Mouse (Mus musculus) common myeloid progenitor, adult 5-6 weeks (primary cell): Measurements from ENCODE around the gene Spata17. TPM values are rescaled to one million over a fixed set of nuclear protein-coding genes. Genes with fewer than 3 reads are reported as not detected.

Source experiments
- ATAC-seq: replicated peaks from 2 replicates; pipeline ENCODE4 v1.8.0; 2016; ENCODE audit warnings: low read depth, mild to moderate bottlenecking, moderate TSS enrichment, inconsistent platforms; ENCODE audit not compliant: poor library complexity, severe bottlenecking
- total RNA-seq: library from RNA; stranded (forward); fragments of 200-1000, 187-1606 nt; gene quantifications from 2 replicates; pipeline ENCODE4 v1.2.3, GENCODE M21; 2017

Gene Spata17
- total RNA-seq, 1 experiment from 2014 or later: 0.64 TPM

GRCm38 (mm10) chr1:187011601-187012000, 203.7 kb downstream of the Spata17 start:
- no peak for ATAC-seq

DNA sequence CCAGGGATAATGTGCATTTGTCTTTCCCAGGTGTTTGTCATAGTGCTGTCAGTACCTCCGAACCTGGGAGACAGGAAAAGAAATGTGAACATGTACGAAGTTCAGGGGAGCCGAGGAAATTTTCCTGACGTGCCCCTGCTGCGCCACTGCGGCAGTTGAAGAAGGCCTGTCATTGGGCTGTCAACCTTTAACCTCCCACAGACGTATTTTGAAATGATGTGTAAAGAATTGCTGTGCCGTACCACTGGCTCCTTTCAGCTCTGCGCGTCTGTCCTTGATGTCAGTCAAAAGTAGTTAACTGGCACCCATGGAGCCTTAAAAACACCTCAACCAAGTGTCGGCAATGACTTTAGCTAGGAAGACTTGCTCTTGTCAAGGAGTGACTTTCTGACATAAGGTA, 205.2 kb downstream of the Spata17 start:
- ATAC-seq: no peak

DNA sequence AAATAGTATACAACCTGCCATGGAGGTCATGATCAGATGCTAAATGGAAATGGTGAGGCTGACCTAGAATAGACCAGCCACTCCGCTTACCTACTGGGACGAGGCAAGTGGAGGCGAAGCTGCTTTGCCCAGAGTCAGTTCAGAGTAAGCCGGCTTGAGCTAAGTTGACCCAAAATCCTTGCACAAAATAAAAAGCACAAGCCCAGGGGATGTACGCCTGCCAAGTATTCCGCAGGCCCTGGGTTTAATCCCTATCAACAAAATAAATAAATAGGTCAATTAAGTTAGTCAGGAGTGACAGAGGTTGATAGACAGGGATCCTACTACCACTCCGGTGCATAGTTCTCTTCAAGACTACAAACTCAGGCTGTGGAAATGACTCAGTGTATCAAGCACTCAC, 207.0 kb downstream of the Spata17 start:
- ATAC-seq: no peak

GRCm38 (mm10) chr1:187006227-187006925, 208.9 kb downstream of the Spata17 start:
- ATAC-seq: no peak

- no peak for ATAC-seq
Measured at GRCm38 (mm10) chr1:187004306-187004705, 211.0 kb downstream of the Spata17 start.

DNA sequence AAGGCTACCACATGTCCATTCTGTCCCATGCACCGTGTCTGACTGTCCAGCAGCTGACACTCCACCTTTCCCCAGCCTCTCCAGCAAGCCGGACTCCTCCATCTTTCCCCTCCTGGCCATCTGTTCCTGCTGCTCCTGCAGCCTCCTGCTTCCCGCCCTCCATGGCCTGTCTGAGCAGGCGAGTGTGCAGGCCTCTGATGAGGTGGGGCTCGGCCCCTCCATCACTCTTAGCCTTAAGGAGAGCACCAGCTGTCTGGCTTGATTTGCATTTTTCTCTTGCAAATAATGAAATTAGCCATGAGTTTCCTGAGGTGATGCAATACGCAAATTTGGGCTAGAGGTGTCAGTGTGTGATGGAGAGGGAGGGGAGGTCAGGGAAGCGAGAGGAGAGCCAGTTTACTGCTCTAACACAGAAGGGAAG, 211.8 kb downstream of the Spata17 start:
- no peak for ATAC-seq

DNA sequence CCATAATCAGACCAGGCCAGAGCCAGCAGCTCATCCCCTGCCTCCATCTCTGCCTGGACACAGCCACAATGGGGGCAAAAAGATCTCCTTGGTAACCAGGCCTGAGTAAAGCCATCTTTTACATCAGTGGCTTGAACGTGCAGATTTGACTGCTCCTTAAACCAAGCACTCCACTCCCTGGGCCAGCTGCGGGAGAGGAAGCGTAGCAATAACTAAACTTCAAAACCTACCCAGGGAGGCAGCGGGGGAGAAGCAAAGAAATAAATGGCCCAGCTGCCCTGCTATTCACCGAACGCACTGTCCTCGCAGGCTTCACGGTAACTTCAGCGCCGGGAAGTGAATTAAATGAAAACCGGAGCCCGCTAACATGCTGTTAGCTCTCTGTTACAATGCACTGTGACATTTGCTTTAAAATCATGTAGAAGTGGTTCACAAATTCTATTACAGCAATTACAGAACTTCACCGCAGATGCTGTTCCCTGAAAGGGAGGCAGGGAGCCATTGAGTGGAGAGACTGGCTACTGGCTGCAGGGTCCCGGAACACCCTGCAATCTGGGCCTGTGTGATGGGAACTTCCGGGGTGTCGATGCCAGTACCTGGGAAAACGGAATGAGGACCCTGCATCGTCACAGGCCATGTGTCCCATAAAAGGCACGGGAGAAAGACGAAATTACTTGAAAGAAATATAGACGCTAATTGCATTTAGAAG, 217.5 kb downstream of the Spata17 start:
- no peak for ATAC-seq

Other genes starting within 250 kb of the Spata17 start
- not detected in 2 replicates for gene D1Pas1, start 248.0 kb downstream of the Spata17 start, total RNA-seq
- 33.6 and 38.7 TPM in 2 replicates for gene Gpatch2, start within 50 bp of the Spata17 start, total RNA-seq